In genomic region chr9:20664366-20664765, GRCm38 (mm10) we compare ENCODE assay signal across 10 mouse cellular contexts. TPM values are rescaled to one million over a fixed set of nuclear protein-coding genes. Genes with fewer than 3 reads are reported as not detected.
DNase-seq lines count a peak whose midpoint lies in the region; ATAC-seq and TF ChIP-seq lines count a peak whose summit lies in the region.
"Had no signal": no experiment of that assay in that cellular context is flagged by ENCODE, and none has a peak within 500 bp of the region (broad histone marks: within the 10 kb centered on the region; RNA-seq: fewer than 3 reads in every experiment).

No protein-coding gene starts in this region.

- H3K9ac ChIP-seq in forebrain, postnatal 0 days = no peak overlapping the region
- H3K9ac ChIP-seq in neural tube, embryonic 13.5 days = 0 out of 2 replicates have a peak overlapping the region, but pooled peaks have one; percentile 35

- peak; percentile 8; the same call in 1 of the 2 replicates for TF ChIP-seq CTCF in forebrain, postnatal 0 days (IDR thresholded peaks at IDR 0.05; ENCODE audit: low read depth)

- intact Hi-C loops in left cerebral cortex, postnatal 14 days (cut with DNase I) = loop anchor here (5.0 kb wide), 2 partner anchors 78 to 168 kb away; no protein-coding TSS in a partner anchor

- H3K4me1 ChIP-seq in forebrain, postnatal 0 days (ENCODE audit: insufficient read depth) = 0 out of 2 replicates have a peak, but pooled peaks cover 4% of the 10 kb centered on the region
- peaks cover 58% of the 10 kb centered on the region for H3K4me1 ChIP-seq in neural tube, embryonic 13.5 days (replicated peaks)

- H3K9me3 ChIP-seq in forebrain, postnatal 0 days (ENCODE audit: low read length) = no peaks in the 10 kb centered on the region
- H3K9me3 ChIP-seq in neural tube, embryonic 13.5 days = no peaks in the 10 kb centered on the region

- H3K27ac ChIP-seq in forebrain, postnatal 0 days (ENCODE audit: low read depth, low read length) = peak overlapping the region; percentile 66
- H3K27ac ChIP-seq in neural tube, embryonic 13.5 days (replicated peaks) = peak overlapping the region; percentile 94

- 36% methylated on average over 2 of the region's 2 CpGs for WGBS in forebrain, postnatal 0 days
- 30% methylated on average over 2 of the region's 2 CpGs for WGBS in neural tube, embryonic 13.5 days

- no peak overlapping the region for H3K4me3 ChIP-seq in forebrain, postnatal 0 days (ENCODE audit: low read depth, low read length)
- H3K4me3 ChIP-seq in neural tube, embryonic 13.5 days = no peak overlapping the region

- H3K27me3 ChIP-seq in forebrain, postnatal 0 days (ENCODE audit: insufficient read depth, low read length) = no peaks in the 10 kb centered on the region
- no peaks in the 10 kb centered on the region for H3K27me3 ChIP-seq in neural tube, embryonic 13.5 days

- peak; percentile 2 for ATAC-seq in forebrain, postnatal 0 days
- peak; percentile 37 for ATAC-seq in neural tube, embryonic 13.5 days (ENCODE audit: low read depth)
- ATAC-seq in megakaryocyte progenitor cell, adult 5-6 weeks (replicated peaks; ENCODE audit: poor library complexity) = no peak

- peak; percentile 36 to 66 for DNase-seq in left cerebral cortex, postnatal 14 days (ENCODE audit: low spot score in 2 of 2)
- no peak for DNase-seq in left cerebral cortex, adult 11 months (ENCODE audit: low spot score)
- DNase-seq in forebrain, postnatal 0 days = no peak
- DNase-seq in layer of hippocampus, adult 9-10 months (ENCODE audit: low spot score) = peak; percentile 56
- DNase-seq in cerebellum, adult 11 months = no peak
- DNase-seq: gastrocnemius, postnatal 25 days; heart, postnatal 36 days; thymus, adult 18-20 months had no signal

- no peak overlapping the region for H3K4me2 ChIP-seq in forebrain, postnatal 0 days (ENCODE audit: low read depth)
- no peak overlapping the region for H3K4me2 ChIP-seq in neural tube, embryonic 13.5 days

- H3K36me3 ChIP-seq in forebrain, postnatal 0 days (ENCODE audit: insufficient read depth) = peaks cover 60% of the 10 kb centered on the region
- peaks cover 49% of the 10 kb centered on the region for H3K36me3 ChIP-seq in neural tube, embryonic 13.5 days

RNA-seq across cellular contexts. Expression of gene Pin1, which starts 12.5 kb away (rescaled TPM):
- 10 to 100 TPM; 46.0 to 46.7 TPM for total RNA-seq in left cerebral cortex, postnatal 14 days (2021)
- total RNA-seq in forebrain, postnatal 0 days (2014; rRNA removed) = 38.8 and 46.6 TPM in 2 replicates
- 62.0 and 76.0 TPM in 2 replicates for polyA plus RNA-seq in forebrain, postnatal 0 days (2015; fragmentation: Nextera tagmentation; extraction: Ambion mirVana)
- 55.4 and 58.9 TPM in 2 replicates for polyA plus RNA-seq in neural tube, embryonic 13.5 days (2015; fragmentation: Nextera tagmentation; extraction: Ambion mirVana)
- 14.7 and 18.5 TPM in 2 replicates for total RNA-seq in megakaryocyte progenitor cell, adult 5-6 weeks (2015)
- total RNA-seq in megakaryocyte progenitor cell, adult 5-6 weeks (2017) = 14.7 and 19.1 TPM in 2 replicates

RNA-seq across cellular contexts. Expression of gene Fbxl12, which starts 19.8 kb away (rescaled TPM):
- 10 to 100 TPM; 16.8 to 16.9 TPM for total RNA-seq in left cerebral cortex, postnatal 14 days (2021)
- total RNA-seq in forebrain, postnatal 0 days (2014; rRNA removed) = 15.6 and 18.7 TPM in 2 replicates
- 12.5 and 13.4 TPM in 2 replicates for polyA plus RNA-seq in forebrain, postnatal 0 days (2015; fragmentation: Nextera tagmentation; extraction: Ambion mirVana)
- polyA plus RNA-seq in neural tube, embryonic 13.5 days (2015; fragmentation: Nextera tagmentation; extraction: Ambion mirVana) = 16.0 and 16.2 TPM in 2 replicates
- total RNA-seq in megakaryocyte progenitor cell, adult 5-6 weeks (2015) = 8.3 and 17.3 TPM in 2 replicates
- total RNA-seq in megakaryocyte progenitor cell, adult 5-6 weeks (2017) = 4.2 and 6.4 TPM in 2 replicates

RNA-seq across cellular contexts. Expression of gene Ubl5, which starts 21.7 kb away (rescaled TPM):
- total RNA-seq in left cerebral cortex, postnatal 14 days (2021) = 100 to 1,000 TPM; 346 to 360 TPM
- 166 and 215 TPM in 2 replicates for total RNA-seq in forebrain, postnatal 0 days (2014; rRNA removed)
- polyA plus RNA-seq in forebrain, postnatal 0 days (2015; fragmentation: Nextera tagmentation; extraction: Ambion mirVana) = 533 and 690 TPM in 2 replicates
- 479 and 545 TPM in 2 replicates for polyA plus RNA-seq in neural tube, embryonic 13.5 days (2015; fragmentation: Nextera tagmentation; extraction: Ambion mirVana)
- 420 and 464 TPM in 2 replicates for total RNA-seq in megakaryocyte progenitor cell, adult 5-6 weeks (2015)
- 94.8 and 151 TPM in 2 replicates for total RNA-seq in megakaryocyte progenitor cell, adult 5-6 weeks (2017)

Comparison
In these comparisons a context has a peak if more than half of its experiments do, and no peak if none do; other contexts are left out.
1. DNase-seq: peak in left cerebral cortex, postnatal 14 days (2 of 2) and layer of hippocampus, adult 9-10 months (single experiment); none in left cerebral cortex, adult 11 months (single experiment), forebrain, postnatal 0 days (single experiment) and cerebellum, adult 11 months (single experiment).